Mouse (Mus musculus): ENCODE measurements around the gene Hk3.

The Hk3 gene

GRCm38 (mm10) chr13:55021194-55021779 is at the start of gene Hk3:
Gene Hk3, minus strand, starts transcription at chr13:55021385.
- in situ Hi-C loops (cut with MboI, MseI) = no loop called here

DNA sequence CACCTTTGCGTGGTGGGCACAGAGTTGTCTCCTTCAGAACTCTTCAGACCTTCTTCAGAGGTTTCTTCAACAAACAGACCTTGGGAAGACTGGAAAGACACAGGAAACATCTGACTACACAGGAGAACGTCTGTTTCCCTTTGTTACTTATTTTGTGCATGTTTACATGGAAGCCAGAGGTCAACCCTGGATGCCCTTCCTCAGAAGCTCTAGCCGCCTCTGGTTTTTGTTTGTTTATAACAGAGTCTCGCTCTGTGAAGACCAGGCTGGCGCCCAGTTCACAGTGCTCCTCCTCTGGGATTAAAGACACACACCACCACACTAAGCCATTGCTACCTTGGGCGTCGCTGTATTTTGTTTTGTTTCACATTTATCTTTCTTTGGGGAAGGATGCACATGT is 48.5 kb upstream of the Hk3 start:
- in situ Hi-C loops (cut with MboI, MseI) = no loop called here

DNA sequence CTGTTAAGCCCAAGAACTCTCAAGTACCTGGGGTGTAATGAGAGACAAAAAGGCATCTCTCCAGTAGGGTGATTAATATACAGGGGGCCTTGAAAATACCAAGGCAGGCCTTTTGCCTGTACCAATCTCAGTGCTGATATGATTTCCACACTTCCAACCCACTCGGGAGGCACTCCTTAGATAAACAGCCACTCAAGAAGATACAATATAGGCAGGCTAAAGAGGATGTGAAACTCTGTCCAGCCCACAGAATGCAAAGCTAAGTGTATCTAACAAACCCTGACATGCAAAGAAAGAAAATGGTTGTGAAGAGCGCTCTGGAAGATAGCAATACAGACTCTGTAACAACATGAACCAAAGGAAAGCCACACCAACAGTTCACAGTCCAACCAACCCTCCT is 42.1 kb upstream of the Hk3 start:
- in situ Hi-C loops (cut with MboI, MseI) = no loop called here

GRCm38 (mm10) chr13:55058042-55058441 is 36.9 kb upstream of the Hk3 start:
- in situ Hi-C loops (cut with MboI, MseI) = no loop called here

DNA sequence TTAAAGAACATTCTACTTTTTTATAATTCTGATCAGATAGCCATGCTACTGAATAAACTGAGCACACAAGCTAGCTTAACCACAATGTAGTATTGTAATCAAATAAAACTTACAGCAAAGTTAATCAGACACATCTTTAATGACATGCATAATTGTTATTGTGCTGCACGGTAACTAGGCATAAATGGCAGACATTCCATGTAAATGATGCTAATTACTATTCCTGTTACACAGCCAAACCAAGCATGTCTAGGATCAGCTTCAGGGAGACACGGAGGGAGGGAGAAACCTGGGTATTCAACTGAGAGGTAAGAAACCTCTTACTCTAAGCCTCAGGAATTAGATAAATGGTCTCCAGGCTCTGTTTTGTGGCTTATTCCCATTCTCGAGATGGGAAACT is 26.5 kb upstream of the Hk3 start:
- in situ Hi-C loops (cut with MboI, MseI) = no loop called here

DNA sequence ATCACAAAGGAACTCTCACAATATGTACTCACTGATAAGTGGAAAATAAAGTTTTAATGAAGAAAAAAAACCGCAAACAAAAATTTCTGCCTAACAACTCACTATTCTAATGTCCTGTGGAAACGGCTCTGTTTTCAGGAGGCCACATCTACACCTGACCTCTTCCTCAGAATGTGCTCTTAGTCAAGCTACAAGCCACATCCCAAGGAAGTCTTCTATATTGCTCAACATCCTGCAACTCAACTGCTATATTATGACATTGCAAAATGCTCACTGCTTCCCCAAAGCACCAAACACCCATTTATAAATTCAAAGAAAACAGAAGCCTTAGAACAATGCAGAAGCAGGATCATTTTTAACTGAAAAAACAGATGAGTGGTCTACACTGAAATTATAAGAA is 18.8 kb upstream of the Hk3 start:
- in situ Hi-C loops (cut with MboI, MseI) = no loop called here

- in situ Hi-C loops (cut with MboI, MseI) = no loop called here
These were observed 3.0 kb upstream of the Hk3 start for GRCm38 (mm10) chr13:55024215-55024614.

- in situ Hi-C loops (cut with MboI, MseI) = no loop called here
These were observed 1.5 kb upstream of the Hk3 start for GRCm38 (mm10) chr13:55022715-55023114.

GRCm38 (mm10) chr13:55022256-55022655 is 1.1 kb upstream of the Hk3 start:
- in situ Hi-C loops (cut with MboI, MseI) = no loop called here

- in situ Hi-C loops (cut with MboI, MseI) = no loop called here
These were observed 1.1 kb downstream of the Hk3 start for GRCm38 (mm10) chr13:55020051-55020450.

GRCm38 (mm10) chr13:55019181-55019580 is 2.0 kb downstream of the Hk3 start:
- in situ Hi-C loops (cut with MboI, MseI) = no loop called here

DNA sequence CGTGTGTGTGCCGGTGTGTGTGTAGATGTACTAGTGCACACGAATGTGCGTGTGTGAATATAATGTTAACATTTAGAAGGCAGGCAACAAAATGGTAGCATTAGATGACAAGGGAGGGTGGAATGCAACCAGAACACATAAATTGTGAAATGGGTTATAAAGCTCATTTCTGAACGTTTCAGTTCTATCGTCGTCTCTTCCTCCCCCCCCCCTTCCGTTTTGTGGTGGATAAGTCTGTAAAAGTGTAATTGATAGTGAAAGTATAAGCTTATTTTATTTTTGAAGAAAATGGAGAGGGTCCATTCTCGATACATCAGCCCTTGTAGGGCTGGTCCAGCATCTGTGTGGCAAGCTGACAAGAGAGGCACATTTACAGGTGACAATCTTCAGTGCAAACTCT is 2.5 kb downstream of the Hk3 start:
- in situ Hi-C loops (cut with MboI, MseI) = no loop called here

GRCm38 (mm10) chr13:55017898-55018599 is 3.1 kb downstream of the Hk3 start:
- in situ Hi-C loops (cut with MboI, MseI) = no loop called here

GRCm38 (mm10) chr13:55017154-55017897 is 3.9 kb downstream of the Hk3 start:
- in situ Hi-C loops (cut with MboI, MseI) = no loop called here

DNA sequence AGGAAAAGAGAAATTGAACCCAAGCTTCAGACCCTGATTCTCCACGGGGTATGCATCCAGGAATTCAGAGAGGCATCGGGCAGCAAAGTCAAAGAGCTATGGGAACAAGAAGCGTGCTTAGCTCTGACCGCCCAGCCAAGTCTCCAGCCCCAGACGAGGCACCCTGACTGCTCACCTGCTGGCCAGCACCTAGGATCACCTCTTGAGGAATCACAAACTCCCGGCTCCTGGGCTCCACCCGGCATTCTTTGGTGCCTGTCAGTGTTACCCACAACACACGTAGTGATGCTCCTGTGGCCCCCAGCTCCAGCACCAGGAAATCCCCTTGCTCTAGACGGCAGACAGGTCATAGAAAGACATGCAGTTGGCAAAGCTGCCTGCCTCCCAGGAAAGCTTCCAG is 6.7 kb downstream of the Hk3 start:
- in situ Hi-C loops (cut with MboI, MseI) = no loop called here

GRCm38 (mm10) chr13:55013702-55014344 is 7.4 kb downstream of the Hk3 start:
- in situ Hi-C loops (cut with MboI, MseI) = no loop called here

GRCm38 (mm10) chr13:55011981-55012478 is 9.2 kb downstream of the Hk3 start:
- in situ Hi-C loops (cut with MboI, MseI) = no loop called here

GRCm38 (mm10) chr13:55011103-55011502 is 10.1 kb downstream of the Hk3 start:
- in situ Hi-C loops (cut with MboI, MseI) = no loop called here

DNA sequence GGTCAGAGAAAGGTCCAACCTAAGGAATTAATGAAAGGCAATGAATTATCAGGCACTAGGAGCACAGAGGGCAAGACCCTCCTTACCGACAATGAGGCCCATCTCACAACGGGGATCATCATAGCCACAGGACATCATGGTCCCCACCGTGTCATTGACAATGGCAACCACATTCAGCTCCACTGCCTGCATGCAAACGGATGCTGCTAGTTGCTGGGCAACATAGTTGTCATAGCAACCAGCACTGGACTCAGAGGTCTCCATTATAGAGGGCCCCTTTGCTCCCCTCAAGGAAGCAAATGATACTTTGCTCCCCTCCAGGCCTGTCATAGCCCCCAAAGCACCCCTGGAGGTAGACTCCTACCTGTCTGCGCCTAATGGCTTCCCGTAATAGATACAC is 12.6 kb downstream of the Hk3 start:
- in situ Hi-C loops (cut with MboI, MseI) = no loop called here

DNA sequence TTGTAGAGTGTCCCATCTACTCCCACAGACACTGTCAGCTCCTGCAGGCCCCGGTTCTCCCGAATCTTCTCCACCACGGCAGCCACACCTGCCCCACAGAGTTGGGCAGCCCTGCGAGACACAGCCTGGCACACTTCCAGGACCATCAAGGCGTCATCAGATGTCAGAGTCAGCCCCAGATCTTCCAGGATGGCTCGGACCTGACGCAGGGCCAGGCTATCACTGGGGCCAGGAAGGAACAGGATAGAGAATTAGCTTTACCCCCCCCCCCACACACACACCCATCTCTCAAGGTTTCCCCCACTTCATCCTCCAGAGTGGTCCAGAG is 14.8 kb downstream of the Hk3 start:
- in situ Hi-C loops (cut with MboI, MseI) = no loop called here

GRCm38 (mm10) chr13:55005691-55006414 is 15.3 kb downstream of the Hk3 start:
- in situ Hi-C loops (cut with MboI, MseI) = no loop called here

GRCm38 (mm10) chr13:55004646-55005045 is 16.5 kb downstream of the Hk3 start:
- in situ Hi-C loops (cut with MboI, MseI) = no loop called here

Measured in T-helper 17 cell (primary cell).